Mouse (Mus musculus) CH12F3 (cell line): ENCODE results near the gene Ccdc110.

Experiments
- in situ Hi-C: fragments of 300-500 bp; cut with MboI; formaldehyde crosslinking; loops from 2 replicates; pipeline ENCODE4 v1.14.3; 2020; ENCODE audit warnings: low sequenced_read_pairs

Gene Ccdc110

GRCm38 (mm10) chr8:45975837-45976468 is 41.5 kb downstream of the Ccdc110 start:
- in situ Hi-C loops: no loop called here

GRCm38 (mm10) chr8:45986665-45987064 is 52.2 kb downstream of the Ccdc110 start:
- in situ Hi-C loops: no loop called here

GRCm38 (mm10) chr8:45988189-45988588 is 53.8 kb downstream of the Ccdc110 start:
- in situ Hi-C loops: no loop called here

DNA sequence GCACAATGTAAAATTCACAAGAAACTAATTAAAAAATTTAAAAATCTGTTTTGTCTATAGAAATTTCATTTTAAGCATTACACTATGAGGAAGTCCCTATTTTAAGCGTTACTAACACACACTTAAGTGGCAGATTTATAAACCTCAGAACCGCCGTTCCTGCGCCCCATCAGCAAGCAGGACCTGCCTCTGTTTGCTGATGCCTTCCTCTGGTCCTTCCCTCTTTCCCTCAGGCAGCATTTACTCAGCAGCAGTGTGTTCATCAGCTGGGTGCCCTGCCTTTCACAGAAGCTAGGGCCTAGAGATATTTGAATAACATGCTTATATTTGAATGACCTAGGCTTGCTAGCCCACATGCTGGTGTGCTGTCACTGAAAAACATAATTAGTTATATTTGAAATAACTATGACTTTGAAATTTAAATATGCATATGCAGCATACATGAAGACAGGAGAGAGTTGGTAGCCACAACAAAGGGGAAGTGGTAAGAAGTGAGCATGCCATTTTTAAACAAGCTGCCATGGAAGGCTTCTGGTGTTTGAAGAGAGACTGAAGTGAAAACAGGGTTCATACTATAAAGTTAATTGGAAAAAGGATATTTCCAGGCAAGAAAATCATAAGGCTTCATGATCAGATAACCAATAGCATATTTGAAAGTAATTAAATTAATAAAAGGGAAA is 56.4 kb downstream of the Ccdc110 start:
- in situ Hi-C loops: no loop called here
